Mouse (Mus musculus) Muller cell, postnatal 12 days (primary cell): ENCODE results near the gene Hspb6.

Source experiments
- DNase-seq: peaks from one replicate; pipeline ENCODE4 v3.0.0-alpha.2; 2015; ENCODE audit errors: inconsistent ontology term

The Hspb6 gene

DNA sequence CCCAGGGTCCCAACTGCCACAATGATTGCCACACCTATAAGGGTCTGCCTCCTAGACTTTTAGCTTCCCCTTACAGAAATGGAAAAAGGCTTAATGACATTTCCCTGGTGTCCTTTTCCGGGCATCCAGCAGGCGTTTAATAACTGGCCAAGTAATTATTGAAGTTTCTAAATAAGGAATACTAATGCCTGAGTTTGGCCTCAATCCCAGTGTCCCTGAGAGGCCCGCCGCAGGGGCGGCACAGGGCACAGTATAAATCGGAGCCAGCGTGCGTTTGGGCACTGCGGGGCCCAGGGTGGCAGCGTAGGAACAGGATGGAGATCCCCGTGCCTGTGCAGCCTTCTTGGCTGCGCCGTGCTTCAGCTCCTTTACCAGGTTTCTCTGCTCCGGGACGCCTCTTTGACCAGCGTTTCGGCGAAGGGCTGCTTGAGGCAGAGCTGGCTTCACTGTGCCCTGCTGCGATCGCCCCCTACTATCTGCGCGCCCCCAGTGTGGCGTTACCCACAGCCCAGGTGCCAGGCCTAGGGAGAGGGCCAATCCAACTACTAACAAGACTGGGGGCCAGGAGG is 1.1 kb downstream of the Hspb6 start:
- DNase-seq: peak; percentile 76

DNA sequence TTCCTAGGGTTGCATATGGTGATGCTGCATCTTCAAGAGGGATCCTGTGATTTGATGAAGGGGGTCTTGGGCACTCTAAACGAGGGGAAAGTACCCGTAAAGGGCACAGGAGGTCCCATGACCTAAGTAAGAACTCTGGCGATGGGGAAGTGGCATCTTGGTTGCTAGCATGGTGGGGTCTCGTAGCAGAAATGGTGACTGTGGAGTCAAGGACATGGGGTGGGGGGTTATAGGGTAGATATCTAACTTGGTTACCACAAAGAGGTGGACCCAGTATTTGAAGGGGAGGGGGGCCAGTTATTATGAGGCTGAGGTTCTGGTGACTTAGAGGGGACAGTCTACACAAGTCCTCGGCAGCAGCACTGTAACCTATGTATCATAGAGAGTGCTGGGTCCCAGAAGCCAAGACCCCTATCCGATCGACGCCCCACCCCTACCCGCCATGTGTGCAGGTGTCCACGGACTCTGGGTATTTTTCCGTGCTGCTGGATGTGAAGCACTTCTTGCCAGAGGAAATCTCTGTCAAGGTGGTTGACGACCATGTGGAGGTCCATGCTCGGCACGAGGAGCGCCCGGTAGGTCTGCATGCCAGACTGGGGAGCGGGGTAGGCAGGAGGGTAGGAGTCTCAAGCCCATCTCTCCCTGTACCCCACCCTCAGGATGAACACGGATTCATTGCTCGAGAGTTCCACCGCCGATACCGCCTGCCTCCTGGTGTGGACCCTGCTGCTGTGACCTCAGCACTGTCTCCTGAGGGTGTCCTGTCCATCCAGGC is 2.0 kb downstream of the Hspb6 start:
- DNase-seq: no peak

DNA sequence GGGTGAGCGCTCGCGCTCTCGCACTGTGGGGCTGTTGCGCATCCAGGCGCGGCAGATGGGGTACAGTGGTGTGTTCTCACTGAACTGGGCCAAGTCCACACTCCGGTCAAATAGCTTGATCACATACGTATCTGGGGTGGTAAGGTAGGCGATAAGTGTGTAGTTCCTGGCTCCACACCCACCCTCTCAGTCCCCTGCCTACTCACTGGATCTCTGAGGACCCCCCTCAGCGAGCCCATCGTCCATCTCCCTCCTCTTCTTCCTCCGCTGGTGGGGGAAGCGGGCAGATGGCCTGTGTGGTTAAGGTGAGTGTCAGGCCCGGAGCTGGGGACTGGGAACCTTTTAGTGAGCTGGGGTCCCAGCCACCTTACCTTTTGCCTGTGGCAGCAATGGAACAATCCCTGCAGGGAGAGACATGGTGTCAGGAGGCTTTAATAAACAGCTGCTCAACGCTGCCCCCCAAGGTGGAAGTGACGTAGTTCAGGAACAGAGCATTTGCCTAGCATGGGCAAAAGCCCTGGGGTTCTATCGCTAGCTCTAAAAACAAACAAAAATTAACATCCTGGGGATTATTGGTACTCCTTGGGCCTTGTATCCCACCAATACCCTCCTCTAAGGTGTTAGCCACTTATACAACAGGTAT is 5.0 kb downstream of the Hspb6 start:
- no peak for DNase-seq

DNA sequence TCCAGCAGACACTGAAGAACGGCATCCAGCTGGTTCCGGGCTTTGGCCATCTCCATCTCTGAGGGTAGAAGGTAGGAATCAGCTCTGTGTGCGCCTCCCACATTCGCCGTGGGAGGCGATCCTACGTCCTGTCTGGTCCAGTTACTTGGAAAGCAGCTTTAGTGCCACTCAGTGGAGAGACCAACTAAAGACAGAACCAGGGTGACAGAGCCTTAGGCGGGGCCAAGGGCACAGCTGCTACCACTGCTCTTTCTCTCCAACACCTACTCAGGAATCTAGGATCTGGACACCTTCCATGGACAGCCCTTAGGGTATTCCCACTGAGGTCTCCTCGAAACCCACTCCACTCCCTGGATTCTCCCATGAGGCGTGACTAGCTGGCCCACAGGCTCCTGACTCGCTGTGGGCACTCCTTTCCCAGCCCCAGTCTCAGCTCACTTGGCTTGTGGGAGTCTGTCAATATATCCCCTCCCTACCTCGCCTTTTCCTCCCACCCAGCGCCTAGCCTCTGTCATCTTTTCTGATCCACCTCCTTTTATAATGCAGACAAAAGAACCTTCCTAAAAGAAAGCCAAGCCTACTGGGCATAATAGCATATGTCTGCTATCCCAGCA is 6.0 kb downstream of the Hspb6 start:
- no peak for DNase-seq

DNA sequence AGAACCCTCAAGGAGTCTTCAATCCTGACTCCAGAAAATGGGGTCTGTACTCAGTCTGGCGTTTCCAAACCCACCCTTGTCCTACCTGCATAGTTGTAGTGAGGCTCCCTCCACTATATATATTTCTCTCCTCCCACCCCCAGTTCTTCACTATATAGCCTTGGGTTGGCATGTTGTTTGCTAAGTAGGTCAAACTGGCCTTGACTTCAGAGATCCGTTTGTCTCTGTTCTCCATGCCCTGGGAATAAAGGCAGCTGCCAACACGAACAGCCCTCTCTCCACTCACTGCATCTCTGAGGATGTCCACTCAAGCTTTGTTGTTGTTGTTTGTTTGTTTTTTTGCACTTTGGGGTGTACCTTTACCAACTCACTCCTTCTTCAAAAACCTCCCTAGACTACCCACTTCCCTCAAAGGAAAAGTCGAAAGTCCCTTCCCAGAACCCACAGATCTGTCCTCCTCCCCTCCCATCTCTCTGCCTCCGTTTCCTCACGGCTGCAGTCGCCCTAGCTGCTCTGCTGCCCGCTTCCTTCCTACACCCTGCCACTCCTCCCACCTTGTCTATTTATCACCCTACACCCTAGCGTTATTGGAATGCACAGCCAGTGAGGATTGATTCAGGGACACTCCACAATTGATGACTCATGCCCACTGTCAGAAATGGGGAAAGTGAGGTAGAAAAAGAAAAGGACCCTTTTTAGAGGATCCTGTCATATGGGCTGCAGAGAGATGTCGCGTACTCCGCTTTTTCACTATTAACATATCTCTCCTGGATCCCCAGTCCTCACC is 6.9 kb downstream of the Hspb6 start:
- DNase-seq: no peak

DNA sequence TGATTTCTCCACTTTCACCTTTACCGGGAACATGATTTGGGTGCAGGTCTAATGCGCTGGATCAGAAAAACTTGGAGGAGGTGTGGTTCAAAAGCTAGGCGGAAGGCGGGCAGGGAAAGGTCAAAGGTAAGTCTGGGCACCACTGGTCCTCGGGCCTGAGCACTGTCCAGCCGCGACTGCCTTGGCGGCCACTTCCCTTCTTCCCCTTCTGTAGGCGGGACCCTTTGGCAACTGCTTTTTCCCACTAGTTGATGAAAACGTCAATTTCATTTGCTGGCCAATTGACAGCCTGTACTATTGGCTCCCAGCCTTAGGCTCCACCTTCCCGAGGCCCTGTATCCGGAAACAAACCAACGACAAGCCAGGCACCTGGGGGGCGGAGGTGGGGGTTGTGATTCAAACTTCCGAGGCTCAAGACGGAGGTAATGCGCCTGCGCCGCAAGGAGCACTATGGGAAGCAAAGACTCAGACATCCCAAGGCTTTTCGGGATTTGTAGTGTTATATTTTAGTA is 7.5 kb downstream of the Hspb6 start, which contains the start of gene Lin37:
Lin37 (minus strand) TSS at position 396 of the 512 bp plus-strand sequence.
- DNase-seq: peak; percentile 99

DNA sequence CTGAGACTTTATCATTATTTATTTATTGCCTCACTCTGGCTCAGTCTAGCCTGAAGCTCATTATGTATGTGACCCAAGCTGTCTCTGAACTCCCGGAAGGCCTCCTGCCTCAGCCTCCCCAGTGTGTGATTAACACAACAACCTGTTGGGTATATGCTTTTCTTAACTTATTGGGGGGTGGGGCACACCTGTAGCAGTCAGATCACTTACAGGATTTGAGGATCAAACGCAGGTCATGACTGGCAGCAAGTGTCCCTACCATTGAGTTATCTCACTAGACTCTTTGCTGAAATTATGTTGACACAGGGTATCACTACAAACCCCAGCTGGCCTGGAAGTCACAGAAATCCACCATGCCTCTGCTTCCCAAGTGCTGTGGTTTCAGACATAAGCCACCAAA is 8.3 kb downstream of the Hspb6 start:
- DNase-seq: no peak

DNA sequence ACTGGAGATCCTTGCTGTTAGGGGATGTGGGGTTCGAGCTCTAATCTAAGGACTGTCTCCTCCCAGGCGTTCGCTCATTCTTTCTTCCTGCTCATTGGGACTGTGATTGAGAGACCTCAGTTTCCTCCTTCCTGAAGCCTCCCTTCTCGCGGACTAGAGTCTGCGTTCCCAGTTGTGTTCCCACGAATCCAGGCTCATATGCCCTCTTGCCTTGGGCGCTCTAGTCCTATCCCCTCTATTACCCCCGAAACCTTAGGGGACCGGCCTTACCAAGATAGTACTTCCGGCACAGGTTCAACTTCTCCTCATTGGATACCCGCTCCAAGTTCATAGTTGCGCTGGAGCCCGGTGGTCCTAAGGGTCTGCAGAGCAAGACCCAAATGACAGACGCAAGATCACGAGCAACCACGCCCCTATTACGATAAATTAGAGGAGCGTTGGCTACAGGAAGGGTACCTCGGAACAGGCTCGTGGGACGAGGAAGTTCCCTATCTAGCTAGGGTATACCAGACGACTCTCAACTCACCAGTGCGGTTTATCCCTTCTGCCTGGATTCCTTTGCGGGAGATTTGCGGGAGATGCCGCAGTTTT is 10.6 kb downstream of the Hspb6 start:
- no peak for DNase-seq

DNA sequence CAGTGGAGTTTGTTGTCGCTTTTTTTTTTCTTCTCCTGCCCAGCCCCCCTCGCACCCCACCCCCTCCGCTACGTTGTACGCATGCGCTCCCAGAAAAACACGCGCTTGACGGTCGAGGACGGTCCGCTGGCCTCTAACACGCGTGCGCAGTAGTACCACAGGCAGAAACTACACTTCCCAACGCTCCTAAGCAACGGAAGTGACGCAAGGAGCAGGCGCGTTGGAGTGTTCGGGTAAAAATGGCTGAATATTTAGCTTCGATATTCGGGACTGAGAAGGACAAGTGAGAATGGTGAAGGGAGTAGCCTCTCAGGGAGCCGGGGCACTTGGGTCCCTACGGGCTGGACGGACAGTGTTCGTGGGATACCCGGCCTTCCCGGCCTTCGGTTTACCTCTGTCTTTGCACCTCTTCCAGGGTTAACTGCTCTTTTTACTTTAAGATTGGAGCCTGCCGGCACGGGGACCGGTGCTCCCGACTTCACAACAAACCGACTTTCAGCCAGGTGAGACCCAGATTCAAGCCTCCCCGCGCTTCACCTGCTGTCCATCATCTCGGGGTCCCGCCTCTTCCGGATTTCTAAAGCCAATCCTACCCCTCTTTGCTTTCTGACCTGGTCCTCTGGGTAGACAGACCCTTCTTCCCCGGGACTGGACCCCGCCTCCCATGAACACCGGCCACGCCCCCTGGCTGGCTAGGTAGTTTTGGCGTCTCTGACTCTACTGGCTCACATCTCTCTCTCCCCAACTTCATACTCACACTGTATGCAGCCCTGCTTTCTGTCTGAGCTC is 11.3 kb downstream of the Hspb6 start, which contains the start of the genes U2af1l4, Gm49396 and Psenen:
U2af1l4 (plus strand) TSS at position 185 of the 789 bp plus-strand sequence.
Gm49396 (plus strand) TSS at position 228 of the 789 bp plus-strand sequence.
Psenen (minus strand) TSS at position 511 of the 789 bp plus-strand sequence.
- DNase-seq: peak; percentile 94

DNA sequence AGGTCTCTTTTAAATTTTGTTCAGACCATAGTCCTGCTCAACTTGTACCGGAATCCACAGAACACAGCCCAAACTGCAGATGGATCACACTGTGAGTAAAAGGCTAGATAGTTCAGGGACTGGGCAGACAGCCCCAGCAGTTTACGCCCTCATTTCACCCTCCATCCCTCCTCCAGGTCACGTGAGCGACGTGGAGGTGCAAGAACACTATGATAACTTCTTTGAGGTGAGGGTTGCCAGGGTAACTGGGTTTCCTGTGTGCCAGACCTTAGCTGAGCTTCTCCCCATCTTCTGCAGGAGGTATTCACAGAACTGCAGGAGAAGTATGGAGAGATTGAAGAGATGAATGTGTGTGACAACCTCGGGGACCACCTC is 11.9 kb downstream of the Hspb6 start:
- DNase-seq: no peak

DNA sequence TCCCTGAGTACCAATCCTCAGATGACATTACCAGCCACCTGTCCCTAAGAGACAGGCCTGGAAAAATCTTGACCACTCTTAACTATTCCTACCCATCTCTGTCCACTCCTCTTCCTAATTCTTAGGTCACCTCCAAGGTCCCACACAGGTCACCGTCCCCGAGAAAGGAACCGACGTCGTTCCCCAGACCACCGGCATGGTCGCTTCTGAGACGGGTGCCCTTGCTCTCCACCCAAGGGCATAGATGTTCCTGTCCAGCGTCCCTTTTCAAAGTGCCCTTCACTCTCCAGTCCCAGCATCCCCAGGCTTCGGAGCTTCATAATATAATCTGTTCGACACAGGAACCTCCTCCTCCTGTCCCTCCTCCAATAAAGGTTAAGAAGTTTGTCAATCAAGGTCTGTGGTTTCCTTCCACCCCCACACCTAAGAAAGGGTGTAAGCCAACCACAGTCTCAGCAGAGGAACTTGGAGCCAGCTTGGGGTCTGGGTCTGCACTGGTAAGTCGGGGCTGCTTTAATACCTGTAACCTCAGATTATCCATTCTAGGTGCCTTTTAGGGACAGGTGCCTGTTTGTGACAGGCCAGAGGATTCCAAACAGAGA is 13.1 kb downstream of the Hspb6 start, which contains the start of gene Igflr1:
Igflr1 (plus strand) TSS at position 458 of the 602 bp plus-strand sequence.
- DNase-seq: no peak

DNA sequence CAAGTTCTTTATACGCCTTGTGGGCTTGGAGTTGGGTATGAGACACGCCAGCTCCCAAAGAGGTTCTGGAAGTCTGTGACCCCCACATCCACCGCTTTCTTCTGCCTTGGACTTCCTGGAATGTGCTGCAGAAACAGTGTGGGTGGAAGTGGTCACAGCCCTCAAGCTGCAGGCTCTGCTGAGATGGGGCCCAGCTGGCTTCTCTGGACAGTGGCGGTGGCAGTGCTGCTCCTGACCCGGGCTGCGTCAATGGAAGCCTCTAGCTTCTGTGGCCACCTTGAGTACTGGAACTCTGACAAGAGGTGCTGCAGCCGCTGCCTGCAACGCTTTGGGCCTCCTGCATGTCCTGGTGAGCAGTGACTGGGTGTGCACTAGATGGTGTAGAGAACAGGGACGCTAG is 14.1 kb downstream of the Hspb6 start:
- DNase-seq: no peak

DNA sequence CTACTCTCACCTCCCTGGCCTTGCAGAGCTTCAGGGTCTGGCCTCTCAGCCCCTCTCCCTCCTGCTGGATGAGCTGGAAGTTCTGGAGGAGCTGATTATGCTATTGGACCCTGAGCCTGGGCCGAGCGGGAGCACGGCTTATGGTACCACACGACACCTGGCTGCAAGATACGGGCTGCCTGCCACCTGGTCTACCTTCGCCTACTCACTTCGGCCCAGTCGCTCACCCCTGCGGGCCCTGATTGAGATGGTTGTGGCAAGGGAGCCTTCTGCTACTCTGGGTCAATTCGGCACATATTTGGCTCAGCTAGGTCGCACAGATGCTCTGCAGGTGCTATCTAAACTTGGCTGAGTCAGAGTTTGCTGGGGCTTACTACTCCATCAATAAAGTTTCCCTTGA is 15.6 kb downstream of the Hspb6 start:
- no peak for DNase-seq

DNA sequence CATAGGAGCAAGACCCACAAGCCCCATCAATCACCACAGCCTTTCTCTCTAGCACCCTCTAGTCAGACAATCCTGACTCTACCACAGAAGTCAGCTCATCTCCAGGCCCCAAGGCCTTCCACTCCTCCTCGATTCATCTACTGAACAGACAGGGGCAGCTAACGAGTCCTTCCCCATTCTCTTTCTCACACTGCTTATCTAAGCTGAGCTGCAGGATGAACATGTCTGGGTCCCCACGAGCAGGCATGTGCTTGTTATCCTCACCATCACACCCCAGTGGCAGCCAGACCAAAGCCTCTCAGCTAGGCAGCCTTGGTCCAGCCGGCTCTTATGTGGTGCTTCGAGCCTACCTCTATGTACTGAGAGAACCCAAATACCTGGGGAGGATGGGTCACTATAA is 20.4 kb downstream of the Hspb6 start:
- no peak for DNase-seq

DNA sequence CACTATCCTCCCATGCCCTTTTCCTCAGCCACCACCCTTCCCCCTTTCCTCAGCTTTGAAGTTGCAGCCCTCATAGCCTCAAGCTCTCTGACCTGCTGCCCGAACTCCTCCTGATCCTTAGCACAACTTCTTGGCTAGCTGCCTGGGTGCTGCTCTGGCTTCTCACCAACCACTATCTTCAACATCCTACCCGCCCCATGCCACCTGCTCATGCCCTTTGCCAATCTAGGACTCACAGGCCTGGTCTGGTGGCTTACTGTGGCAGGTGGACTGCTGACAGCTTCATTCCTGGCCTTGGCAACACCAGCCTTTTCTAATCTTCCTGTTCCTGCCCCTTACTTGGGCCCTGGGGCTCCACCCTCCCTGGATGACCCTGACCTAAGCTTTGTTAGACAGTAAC is 21.0 kb downstream of the Hspb6 start:
- DNase-seq: no peak

DNA sequence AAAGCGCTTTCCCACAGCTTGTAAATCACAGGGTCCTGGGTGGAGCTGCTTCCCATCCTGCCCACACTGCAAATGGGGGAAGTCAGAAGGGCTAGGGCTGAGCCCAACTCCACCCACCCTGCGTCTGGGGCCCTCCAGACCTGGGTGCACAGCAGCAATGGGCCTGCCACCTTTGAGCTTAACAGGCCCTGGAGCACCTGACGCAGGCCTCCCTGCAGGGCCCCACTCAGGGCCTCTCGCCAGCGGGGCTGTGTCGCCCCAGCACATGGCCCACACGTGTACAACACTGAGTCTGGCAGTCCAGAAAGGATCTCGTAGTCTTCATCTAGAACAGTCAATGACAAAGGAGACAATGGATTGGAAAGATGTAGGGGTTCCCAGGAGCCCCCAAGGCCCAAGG is 28.0 kb downstream of the Hspb6 start:
- no peak for DNase-seq

DNA sequence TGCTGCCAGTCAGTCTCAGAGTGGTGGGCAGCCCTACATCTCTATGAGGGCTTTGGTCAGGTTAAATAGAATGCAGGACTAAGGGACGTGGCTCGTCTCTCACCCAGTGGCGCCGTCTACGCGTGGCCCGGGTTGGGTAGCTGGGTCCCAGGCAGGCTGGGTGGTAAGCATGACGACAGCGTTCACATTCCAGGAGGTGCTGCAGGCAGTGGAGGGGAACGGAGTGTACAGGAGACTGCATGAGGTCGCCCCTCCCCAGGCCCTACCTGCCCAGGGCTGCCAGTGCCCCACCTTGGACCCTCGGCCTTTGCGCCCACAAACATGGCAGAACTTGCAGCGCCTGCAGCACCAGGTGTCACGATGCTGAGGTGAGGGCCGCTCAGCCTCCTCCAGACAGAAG is 29.6 kb downstream of the Hspb6 start:
- DNase-seq: no peak

DNA sequence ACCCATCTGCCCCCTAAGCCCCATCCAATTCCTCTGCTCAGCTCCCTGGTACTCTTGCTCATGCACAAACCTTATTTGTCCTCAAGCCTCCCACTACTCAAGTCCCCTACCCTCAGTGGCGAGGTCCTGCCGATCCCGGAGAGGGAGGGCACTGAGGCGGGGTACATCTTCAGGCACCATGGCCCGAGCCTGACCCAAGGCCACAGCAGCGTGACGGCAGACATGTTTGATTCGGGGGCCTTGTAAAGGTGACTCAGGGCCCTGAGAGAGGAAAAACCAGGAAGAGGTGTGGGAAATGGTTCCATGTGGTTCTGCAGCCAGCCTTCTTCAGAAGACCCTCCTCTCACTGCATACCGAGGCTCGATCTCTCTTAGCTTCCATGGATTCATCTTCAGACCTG is 32.4 kb downstream of the Hspb6 start:
- no peak for DNase-seq

DNA sequence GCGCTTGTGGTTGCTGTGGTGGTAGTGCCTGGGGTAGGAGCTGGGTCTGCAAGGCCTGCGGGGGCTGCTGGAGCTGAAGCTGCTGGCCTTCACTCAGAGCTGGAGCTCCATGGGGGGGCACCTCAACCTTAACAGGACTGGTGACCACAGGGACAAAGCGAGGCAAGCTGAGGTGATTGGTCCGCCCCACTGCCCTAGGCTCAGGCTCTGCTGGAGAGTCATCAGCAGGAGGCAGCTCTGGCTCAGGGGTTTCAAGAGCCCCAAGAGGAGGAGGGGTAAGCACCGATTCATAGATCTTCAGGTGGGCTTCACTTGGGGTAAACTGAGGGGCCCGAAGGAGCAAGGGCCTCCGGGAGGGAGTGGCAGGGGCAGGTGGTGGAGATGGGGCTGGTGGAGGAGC is 33.2 kb downstream of the Hspb6 start:
- no peak for DNase-seq
